Mouse (Mus musculus): ENCODE data around the gene Ube2u. TPM values are rescaled to one million over a fixed set of nuclear protein-coding genes. Genes with fewer than 3 reads are reported as not detected.

Ube2u gene
- polyA plus RNA-seq, 1 experiment, result not detected

DNA sequence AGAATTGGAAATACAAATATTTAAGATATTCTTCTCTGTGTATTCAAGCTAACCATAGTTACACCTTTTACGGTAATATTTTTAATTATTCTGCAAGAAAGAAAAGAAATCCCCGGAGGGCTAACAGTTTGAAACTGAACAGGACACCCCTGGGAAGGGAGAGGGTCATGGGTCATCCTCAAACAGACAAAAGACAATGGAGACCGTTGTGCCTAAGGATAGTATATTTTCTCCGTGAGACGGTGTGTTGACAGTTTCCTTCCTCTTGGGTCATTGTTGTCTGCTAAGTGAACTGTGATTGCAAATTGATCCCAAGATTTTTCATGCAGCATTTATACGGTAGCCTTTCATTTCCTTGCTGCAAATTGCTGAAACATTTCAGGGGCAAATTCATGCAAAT is 43.9 kb downstream of the Ube2u start:
- Histone ChIP-seq H3ac (ENCODE audit: control insufficient read depth, insufficient read length) (no peak overlapping the region), H3K79me2 (ENCODE audit: control insufficient read depth, insufficient read depth) (no peaks in the 10 kb centered on the region), H3K27me3 (ENCODE audit: control insufficient read depth, insufficient read depth, insufficient read length) (no peaks in the 10 kb centered on the region), H3K4me3 (no peak overlapping the region), H3K36me3 (ENCODE audit: control insufficient read depth, insufficient read depth) (no peaks in the 10 kb centered on the region), H3K4me2 (ENCODE audit: low read depth) (no peak overlapping the region)
- TF ChIP-seq MYOD1 (IDR thresholded peaks at IDR 0.05; ENCODE audit: control insufficient read depth in 1 of 3, insufficient read length in 2 of 3, low read depth in 2 of 3), result no peak
- TF ChIP-seq MYOG (IDR thresholded peaks at IDR 0.05; ENCODE audit: control insufficient read depth in 1 of 3, insufficient read depth in 1 of 3, insufficient read length in 2 of 3, low read depth in 2 of 3), result no peak
- TF ChIP-seq POLR2A (IDR thresholded peaks at IDR 0.05; ENCODE audit: insufficient read length, low read depth), result no peak
- TF ChIP-seq TCF12 (IDR thresholded peaks at IDR 0.05; ENCODE audit: insufficient read depth, poor library complexity, severe bottlenecking), result no peak
- TF ChIP-seq E2F4 (IDR thresholded peaks at IDR 0.05; ENCODE audit: insufficient read depth), result no peak
- no peak for TF ChIP-seq REST (IDR thresholded peaks at IDR 0.05; ENCODE audit: insufficient read depth, insufficient read length)
- TF ChIP-seq SRF (IDR thresholded peaks at IDR 0.05; ENCODE audit: control insufficient read depth, insufficient read length, low read depth), result no peak
- no peak for TF ChIP-seq USF1 (IDR thresholded peaks at IDR 0.05; ENCODE audit: low read depth)
- TF ChIP-seq MAX (IDR thresholded peaks at IDR 0.05; ENCODE audit: low read depth), result no peak
- no peak for TF ChIP-seq CEBPB (IDR thresholded peaks at IDR 0.05; ENCODE audit: insufficient read depth, poor library complexity, severe bottlenecking)
- TF ChIP-seq POLR2AphosphoS2 (IDR thresholded peaks at IDR 0.05; ENCODE audit: insufficient read length, low read depth), result no peak
- TF ChIP-seq TCF3 (IDR thresholded peaks at IDR 0.05; ENCODE audit: insufficient read length, low read depth), result no peak

DNA sequence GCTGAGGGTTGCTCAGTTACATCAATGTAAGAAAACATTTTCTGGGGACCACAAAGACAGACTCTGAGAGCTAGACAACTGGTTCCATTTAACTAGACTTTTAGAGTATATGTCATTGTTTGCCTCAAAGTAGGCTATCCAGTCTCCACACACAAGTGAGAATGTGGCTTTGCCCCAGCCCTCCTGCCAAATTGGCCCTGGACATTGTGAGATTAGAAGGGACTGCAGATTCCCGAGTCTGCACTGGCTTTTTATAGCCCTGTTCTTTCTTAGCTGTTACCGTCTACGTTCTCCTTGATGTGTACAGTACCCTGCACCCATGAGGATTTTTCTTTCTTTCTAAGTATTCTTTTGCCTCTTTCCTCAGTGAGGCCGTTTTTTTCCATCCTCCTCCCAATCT is 46.1 kb downstream of the Ube2u start:
- H3ac ChIP-seq (ENCODE audit: control insufficient read depth, insufficient read length), result no peak overlapping the region
- TF ChIP-seq E2F4 (IDR thresholded peaks at IDR 0.05; ENCODE audit: insufficient read depth) (no peak), SRF (IDR thresholded peaks at IDR 0.05; ENCODE audit: control insufficient read depth, insufficient read length, low read depth) (no peak), REST (IDR thresholded peaks at IDR 0.05; ENCODE audit: insufficient read depth, insufficient read length) (no peak), POLR2AphosphoS2 (IDR thresholded peaks at IDR 0.05; ENCODE audit: insufficient read length, low read depth) (no peak), MYOD1 (IDR thresholded peaks at IDR 0.05; ENCODE audit: control insufficient read depth in 1 of 3, insufficient read length in 2 of 3, low read depth in 2 of 3) (no peak), CEBPB (IDR thresholded peaks at IDR 0.05; ENCODE audit: insufficient read depth, poor library complexity, severe bottlenecking) (no peak), TCF12 (IDR thresholded peaks at IDR 0.05; ENCODE audit: insufficient read depth, poor library complexity, severe bottlenecking) (no peak), POLR2A (IDR thresholded peaks at IDR 0.05; ENCODE audit: insufficient read length, low read depth) (no peak), MAX (IDR thresholded peaks at IDR 0.05; ENCODE audit: low read depth) (no peak), MYOG (IDR thresholded peaks at IDR 0.05; ENCODE audit: control insufficient read depth in 1 of 3, insufficient read depth in 1 of 3, insufficient read length in 2 of 3, low read depth in 2 of 3) (no peak), USF1 (IDR thresholded peaks at IDR 0.05; ENCODE audit: low read depth) (no peak), TCF3 (IDR thresholded peaks at IDR 0.05; ENCODE audit: insufficient read length, low read depth) (no peak)
- no peaks in the 10 kb centered on the region for H3K79me2 ChIP-seq (ENCODE audit: control insufficient read depth, insufficient read depth)
- no peaks in the 10 kb centered on the region for H3K27me3 ChIP-seq (ENCODE audit: control insufficient read depth, insufficient read depth, insufficient read length)
- H3K4me3 ChIP-seq, result no peak overlapping the region
- H3K36me3 ChIP-seq (ENCODE audit: control insufficient read depth, insufficient read depth), result no peaks in the 10 kb centered on the region
- H3K4me2 ChIP-seq (ENCODE audit: low read depth), result no peak overlapping the region

DNA sequence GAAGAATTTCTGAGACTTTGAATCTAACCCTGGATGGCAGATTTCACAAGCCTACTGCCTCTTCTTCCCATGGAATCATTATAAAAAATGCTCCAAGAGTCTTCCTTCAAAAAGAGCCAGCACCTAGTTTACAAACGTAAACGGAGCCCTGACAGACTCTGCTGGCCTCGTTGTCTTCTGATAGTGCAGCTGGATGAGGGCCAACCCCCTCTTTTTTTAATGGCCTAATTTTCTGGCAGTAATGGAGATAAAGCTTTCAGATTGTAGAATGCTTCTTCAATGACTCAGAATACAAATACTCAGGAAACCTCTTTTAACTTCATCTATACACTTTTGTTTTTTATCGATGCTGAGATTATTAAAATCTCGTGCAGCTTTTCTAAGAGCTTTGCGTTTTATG is 47.6 kb downstream of the Ube2u start:
- Histone ChIP-seq H3K4me3 (no peak overlapping the region), H3K79me2 (ENCODE audit: control insufficient read depth, insufficient read depth) (no peaks in the 10 kb centered on the region), H3K36me3 (ENCODE audit: control insufficient read depth, insufficient read depth) (no peaks in the 10 kb centered on the region), H3ac (ENCODE audit: control insufficient read depth, insufficient read length) (no peak overlapping the region), H3K27me3 (ENCODE audit: control insufficient read depth, insufficient read depth, insufficient read length) (no peaks in the 10 kb centered on the region), H3K4me2 (ENCODE audit: low read depth) (no peak overlapping the region)
- TF ChIP-seq REST (IDR thresholded peaks at IDR 0.05; ENCODE audit: insufficient read depth, insufficient read length), result no peak
- no peak for TF ChIP-seq MYOG (IDR thresholded peaks at IDR 0.05; ENCODE audit: control insufficient read depth in 1 of 3, insufficient read depth in 1 of 3, insufficient read length in 2 of 3, low read depth in 2 of 3)
- no peak for TF ChIP-seq TCF12 (IDR thresholded peaks at IDR 0.05; ENCODE audit: insufficient read depth, poor library complexity, severe bottlenecking)
- TF ChIP-seq CEBPB (IDR thresholded peaks at IDR 0.05; ENCODE audit: insufficient read depth, poor library complexity, severe bottlenecking), result no peak
- no peak for TF ChIP-seq POLR2AphosphoS2 (IDR thresholded peaks at IDR 0.05; ENCODE audit: insufficient read length, low read depth)

DNA sequence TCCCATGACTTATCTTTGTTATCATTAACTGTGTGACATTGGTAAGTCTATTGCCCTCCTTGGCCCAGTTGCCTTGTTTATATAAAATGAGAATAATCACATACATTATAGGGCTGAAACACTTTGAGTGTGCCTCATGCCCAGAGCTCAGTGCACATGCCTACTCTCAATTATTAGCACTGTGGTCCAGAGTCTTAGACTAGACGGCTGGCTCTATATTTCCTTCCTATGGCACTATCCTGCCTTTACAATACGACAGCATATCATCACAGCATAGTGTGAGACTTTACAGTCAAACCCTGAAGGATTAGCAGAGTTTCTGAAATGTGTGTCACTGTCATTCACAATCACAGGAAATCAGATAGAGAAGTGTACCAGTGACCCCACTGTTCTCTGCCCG is 48.4 kb downstream of the Ube2u start:
- H3K79me2 ChIP-seq (ENCODE audit: control insufficient read depth, insufficient read depth), result no peaks in the 10 kb centered on the region
- no peak overlapping the region for H3K4me2 ChIP-seq (ENCODE audit: low read depth)
- TF ChIP-seq POLR2A (IDR thresholded peaks at IDR 0.05; ENCODE audit: insufficient read length, low read depth) (no peak), SRF (IDR thresholded peaks at IDR 0.05; ENCODE audit: control insufficient read depth, insufficient read length, low read depth) (no peak), TCF3 (IDR thresholded peaks at IDR 0.05; ENCODE audit: insufficient read length, low read depth) (no peak), USF1 (IDR thresholded peaks at IDR 0.05; ENCODE audit: low read depth) (no peak), MYOD1 (IDR thresholded peaks at IDR 0.05; ENCODE audit: control insufficient read depth in 1 of 3, insufficient read length in 2 of 3, low read depth in 2 of 3) (no peak), TCF12 (IDR thresholded peaks at IDR 0.05; ENCODE audit: insufficient read depth, poor library complexity, severe bottlenecking) (no peak), MYOG (IDR thresholded peaks at IDR 0.05; ENCODE audit: control insufficient read depth in 1 of 3, insufficient read depth in 1 of 3, insufficient read length in 2 of 3, low read depth in 2 of 3) (no peak), CEBPB (IDR thresholded peaks at IDR 0.05; ENCODE audit: insufficient read depth, poor library complexity, severe bottlenecking) (no peak), REST (IDR thresholded peaks at IDR 0.05; ENCODE audit: insufficient read depth, insufficient read length) (no peak), MAX (IDR thresholded peaks at IDR 0.05; ENCODE audit: low read depth) (no peak)
- no peak overlapping the region for H3K4me3 ChIP-seq
- H3ac ChIP-seq (ENCODE audit: control insufficient read depth, insufficient read length), result no peak overlapping the region
- H3K27me3 ChIP-seq (ENCODE audit: control insufficient read depth, insufficient read depth, insufficient read length), result no peaks in the 10 kb centered on the region
- H3K36me3 ChIP-seq (ENCODE audit: control insufficient read depth, insufficient read depth), result no peaks in the 10 kb centered on the region

DNA sequence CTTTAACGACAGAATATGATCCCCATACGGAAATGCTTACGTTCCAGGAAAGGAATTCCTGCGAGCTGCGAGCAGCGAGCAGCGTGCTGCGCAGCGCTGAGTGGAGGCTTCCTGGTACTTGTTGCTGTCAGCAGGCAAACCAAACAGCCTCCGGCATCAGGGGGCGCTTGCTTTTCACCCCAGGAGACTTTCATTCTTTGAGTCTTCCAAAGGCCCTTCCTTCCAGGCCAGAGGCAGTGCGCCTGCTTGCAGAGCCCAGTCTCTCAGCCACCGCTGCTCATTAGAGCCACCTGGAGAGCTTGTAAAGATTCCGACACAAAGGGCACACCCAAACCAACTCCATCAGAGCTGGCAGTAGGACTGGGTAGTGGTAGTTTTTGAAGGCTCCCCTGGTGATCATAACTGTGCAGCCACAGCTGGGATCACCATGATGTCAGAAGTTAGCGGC is 48.9 kb downstream of the Ube2u start:
- Histone ChIP-seq H3ac (ENCODE audit: control insufficient read depth, insufficient read length) (no peak overlapping the region), H3K27me3 (ENCODE audit: control insufficient read depth, insufficient read depth, insufficient read length) (no peaks in the 10 kb centered on the region), H3K36me3 (ENCODE audit: control insufficient read depth, insufficient read depth) (no peaks in the 10 kb centered on the region), H3K4me2 (ENCODE audit: low read depth) (no peak overlapping the region), H3K79me2 (ENCODE audit: control insufficient read depth, insufficient read depth) (no peaks in the 10 kb centered on the region), H3K4me3 (no peak overlapping the region)
- TF ChIP-seq REST (IDR thresholded peaks at IDR 0.05; ENCODE audit: insufficient read depth, insufficient read length) (no peak), USF1 (IDR thresholded peaks at IDR 0.05; ENCODE audit: low read depth) (no peak), MAX (IDR thresholded peaks at IDR 0.05; ENCODE audit: low read depth) (no peak)
